Mouse (Mus musculus) ZHBTc4 (cell line): ENCODE measurements around the gene Gnb3.
A peak's percentile ranks its signal among the peaks of the same experiment; 100 is the strongest.
"Not testable (repeated sequence)": the region's sequence is repeated elsewhere in the genome, so short reads cannot be mapped to it uniquely, and the experiment has no call there.

Source experiments
- DNase-seq: peaks from one replicate; pipeline ENCODE4 v3.0.0-alpha.2; 2011; ENCODE audit warnings: low read depth, low spot score

The Gnb3 gene

DNA sequence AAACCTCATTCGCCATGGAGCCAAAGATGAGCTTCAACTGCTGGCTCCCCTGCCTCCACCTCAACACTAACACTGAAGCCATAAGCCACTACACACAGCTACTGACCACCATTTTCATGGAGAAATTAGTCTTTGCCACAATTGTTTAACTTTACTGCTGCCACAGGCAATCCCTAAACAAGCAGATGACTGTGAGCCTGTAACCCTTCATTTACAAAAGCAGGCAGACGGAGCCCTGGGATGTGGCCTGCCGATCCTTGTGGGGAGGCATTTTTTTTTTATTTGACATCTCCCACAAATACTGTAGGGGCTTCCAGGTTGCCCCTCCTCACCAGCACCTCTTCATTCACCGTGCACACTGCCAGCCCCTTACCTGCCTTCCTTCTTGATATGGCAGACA, 23.5 kb downstream of the Gnb3 start:
- DNase-seq = no peak

DNA sequence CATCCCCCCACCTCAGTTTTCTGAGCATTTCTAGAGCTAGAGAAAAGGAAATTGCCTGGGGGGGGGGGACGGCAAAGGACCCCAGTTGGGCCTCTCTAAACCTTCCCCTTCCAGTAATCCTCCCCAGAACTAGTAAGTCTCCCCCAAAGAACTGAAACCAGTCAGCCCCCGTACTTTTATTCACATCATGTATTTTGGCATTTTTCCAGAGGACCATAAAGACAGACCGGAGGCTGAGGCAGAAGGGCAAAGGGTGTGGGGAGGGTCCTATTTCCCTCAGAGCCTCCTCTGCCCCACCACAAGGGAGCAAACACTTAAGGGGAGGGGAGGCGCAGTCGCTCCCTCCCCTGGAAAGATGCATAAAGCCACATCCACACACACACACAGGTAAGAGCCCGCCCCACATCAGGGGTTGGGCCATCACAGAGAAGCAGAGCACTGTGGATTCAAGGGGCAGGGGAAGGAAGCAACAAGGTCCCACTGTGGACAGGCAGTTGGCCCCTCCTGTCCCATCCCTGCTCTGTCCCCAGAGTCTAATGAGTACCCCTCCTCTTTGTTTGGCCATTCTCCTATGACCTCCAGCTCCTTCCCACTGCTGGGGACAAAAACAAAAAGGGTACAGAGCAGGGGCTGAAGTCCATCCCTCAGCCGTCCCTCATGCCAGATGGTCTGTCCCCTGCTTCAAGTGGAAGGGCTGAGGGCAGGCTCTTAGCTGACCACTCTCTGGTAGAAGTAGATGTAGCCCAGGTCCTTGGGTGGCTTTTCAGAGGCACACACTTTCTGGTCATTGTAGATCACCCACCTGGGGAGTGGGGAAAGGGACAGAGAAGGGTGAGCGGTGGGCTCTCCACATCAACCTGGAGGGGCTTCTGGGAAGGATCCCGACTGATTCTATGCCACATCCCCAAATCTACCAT, 25.0 kb downstream of the Gnb3 start:
- no peak for DNase-seq

GRCm38 (mm10) chr6:124814448-124814847, 25.6 kb downstream of the Gnb3 start:
- DNase-seq = peak; percentile 24

DNA sequence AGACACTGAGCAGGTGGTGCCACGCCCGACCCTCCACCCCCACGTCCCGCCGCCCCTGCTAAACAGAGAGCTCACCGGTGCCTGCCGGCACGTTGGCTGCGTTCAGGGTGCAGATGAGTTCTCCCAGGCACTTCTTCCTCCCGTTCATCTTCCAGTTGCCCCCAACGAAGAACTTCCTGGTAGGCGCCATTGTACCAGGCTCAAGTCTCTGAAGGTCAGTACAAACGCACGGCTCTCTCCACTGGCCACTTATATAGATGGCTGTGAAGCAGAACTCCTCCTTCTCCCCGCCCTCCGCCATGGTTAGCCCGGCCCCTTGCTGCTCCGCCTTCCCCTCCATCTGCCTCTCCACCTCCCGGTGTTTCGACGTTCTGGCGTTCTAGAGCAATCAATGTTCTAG, 26.1 kb downstream of the Gnb3 start, which contains the start of gene Tpi1:
Gene Tpi1, minus strand, starts transcription at position 364 of the 400 bp plus-strand sequence.
- DNase-seq = peak; percentile 93

GRCm38 (mm10) chr6:124813496-124813895, 26.6 kb downstream of the Gnb3 start:
- DNase-seq = peak; percentile 76

GRCm38 (mm10) chr6:124812848-124813247, 27.2 kb downstream of the Gnb3 start:
- DNase-seq = no peak

DNA sequence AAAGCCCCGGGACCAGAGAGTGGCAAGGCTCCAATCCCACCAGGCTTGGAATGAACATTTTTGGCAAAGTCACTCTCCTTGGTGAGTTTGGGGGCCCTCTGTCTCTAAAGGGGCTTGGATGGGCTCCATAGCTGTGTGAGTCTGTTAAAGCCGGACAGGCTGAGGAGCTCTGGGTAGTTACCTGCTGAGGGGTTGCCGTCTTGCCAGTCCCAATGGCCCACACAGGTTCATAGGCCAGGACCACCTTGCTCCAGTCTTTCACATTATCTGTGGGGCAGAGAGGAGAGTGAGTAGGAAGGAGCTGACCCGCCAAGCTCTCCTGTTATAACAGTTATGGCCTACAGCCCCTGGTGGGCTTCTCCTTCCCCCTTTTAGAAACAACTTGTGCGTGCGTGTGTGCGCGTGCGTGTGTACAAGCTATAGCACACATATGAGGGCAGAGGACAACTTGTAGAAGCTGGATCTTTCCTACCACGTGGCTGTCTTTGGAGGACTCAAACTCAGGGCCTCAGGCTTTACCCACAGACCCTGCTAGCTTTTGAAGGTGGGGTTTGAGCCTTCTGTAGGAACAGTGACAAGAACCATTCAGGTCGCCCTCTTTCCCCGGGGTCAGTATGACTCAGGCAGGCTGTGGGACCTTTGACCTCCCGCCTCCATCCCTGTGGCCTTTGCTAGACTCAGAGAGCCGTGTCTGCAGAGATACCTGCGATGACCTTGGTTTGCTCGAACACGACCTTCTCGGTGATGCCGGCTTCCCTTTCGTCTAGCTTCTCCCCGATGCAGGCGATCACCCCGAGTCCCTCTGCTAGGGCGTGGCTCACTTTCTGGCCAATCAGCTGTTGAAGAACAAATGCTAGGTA, 28.1 kb downstream of the Gnb3 start:
- DNase-seq = peak; percentile 21

DNA sequence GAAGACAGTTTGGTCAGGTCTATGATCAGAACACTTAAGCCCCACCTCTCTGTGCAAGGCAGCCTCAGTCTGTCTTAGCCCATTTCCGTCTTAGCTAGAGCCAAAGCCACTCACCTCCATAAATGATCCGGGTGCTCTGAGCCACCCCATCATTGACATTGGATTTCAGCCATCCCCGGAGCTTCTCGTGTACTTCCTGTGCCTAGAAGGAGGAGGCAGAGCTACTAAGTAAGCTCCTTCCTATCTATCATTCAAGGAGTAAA, 28.7 kb downstream of the Gnb3 start:
- no peak for DNase-seq

DNA sequence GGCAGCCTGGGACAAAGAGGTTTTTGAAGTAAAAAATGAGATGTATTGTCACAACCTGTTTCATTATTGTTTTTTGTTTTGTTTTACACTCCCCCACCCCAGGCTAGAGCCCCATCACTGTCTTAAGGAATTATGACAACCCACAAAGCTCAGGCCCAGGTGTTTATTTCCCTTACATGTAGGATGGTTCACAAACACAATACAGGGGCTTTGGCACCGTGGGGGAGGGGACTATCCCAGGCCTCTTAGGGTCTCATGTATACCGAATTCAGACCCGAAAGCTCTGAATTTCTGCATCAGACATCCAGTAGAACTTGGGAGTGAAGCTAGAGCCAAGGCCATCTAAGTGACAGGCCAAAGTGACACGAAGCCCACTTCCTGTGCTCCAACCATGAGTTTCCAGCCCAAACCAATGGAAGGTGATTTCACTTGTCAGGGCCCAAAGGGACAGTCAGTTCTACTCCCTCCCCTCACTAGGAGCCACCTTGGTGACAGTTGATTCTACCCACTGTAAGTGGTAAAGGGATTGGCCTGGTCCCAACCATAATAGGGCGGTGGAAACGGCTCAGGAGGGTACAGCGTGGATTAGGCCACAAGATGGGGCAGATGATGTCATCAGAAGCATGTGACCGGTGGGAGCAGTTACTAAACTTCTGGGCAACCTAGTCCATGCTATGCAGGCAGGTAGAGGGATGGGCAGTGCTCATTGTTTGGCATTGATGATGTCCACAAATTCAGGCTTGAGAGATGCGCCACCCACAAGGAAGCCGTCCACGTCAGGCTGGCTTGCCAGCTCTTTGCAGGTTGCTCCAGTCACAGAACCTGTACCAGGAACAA, 29.3 kb downstream of the Gnb3 start:
- not testable (repeated sequence) for DNase-seq

DNA sequence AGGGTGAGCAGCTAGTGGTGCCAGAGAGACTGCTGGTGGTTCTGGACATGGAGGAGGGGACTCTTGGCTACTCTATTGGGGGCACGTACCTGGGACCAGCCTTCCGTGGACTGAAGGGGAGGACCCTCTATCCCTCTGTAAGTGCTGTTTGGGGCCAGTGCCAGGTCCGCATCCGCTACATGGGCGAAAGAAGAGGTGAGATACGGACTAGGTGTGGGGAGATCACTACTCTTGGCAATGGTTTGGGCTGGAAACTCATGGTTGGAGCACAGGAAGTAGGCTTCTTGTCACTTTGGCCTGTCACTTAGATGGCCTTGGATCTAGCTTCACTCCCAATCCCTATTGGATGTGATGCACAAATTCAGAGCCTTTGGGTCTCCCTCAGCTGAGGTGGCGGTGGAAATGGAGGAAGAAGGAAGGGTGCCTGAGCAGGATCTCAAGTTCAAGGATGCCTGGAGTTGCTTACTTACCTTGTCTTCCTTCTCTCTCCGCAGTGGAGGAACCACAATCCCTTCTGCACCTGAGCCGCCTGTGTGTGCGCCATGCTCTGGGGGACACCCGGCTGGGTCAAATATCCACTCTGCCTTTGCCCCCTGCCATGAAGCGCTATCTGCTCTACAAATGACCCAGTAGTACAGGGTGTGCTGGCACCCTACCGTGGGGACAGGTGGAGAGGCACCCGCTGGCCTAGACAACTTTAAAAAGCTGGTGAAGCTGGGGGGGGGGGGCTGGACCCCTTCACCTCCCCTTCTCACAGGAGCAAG, 30.1 kb downstream of the Gnb3 start:
- peak; percentile 16 for DNase-seq

GRCm38 (mm10) chr6:124809052-124809774, 30.9 kb downstream of the Gnb3 start:
- DNase-seq = peak; percentile 48

- peak; percentile 69 for DNase-seq
Observed at GRCm38 (mm10) chr6:124808358-124809012, 31.6 kb downstream of the Gnb3 start, which contains the start of gene Spsb2. Gene Spsb2, plus strand, starts transcription at chr6:124808661.

DNA sequence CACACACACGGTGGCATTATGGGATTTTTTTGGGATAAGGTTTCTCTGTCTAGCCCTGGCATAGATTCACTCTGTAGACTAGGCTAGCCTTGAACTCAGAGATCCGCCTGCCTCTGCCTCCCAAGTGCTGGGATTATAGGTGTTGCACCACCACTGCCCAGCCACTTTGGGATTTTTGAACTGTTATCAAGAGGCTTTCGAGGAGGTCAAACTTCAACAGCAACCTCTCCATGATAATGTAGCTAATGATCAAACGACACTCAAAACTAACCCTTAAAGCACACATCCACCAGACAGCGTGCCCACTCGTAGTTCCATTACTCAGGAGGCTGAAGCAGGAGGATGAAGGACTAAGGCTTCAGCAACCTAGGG, 32.1 kb downstream of the Gnb3 start:
- no peak for DNase-seq

DNA sequence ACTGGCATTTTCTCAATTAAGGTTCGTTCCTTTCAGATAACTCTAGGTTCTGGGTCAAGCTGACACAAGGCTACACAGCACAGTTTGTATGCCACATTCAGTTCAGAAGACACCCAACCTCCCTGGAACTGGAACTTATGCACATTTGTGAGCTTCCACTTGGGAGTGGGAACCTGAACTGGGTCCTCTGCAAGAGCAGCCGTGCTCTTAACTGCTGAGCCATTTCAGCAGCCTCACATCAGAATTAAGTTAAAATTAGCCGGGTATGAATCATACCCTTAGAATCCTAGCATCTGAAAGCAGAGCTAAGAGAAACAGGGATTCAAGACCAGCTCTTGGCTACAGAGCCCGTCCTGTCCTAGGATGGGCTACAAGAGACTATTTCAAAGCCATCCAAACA, 32.7 kb downstream of the Gnb3 start:
- DNase-seq = no peak

DNA sequence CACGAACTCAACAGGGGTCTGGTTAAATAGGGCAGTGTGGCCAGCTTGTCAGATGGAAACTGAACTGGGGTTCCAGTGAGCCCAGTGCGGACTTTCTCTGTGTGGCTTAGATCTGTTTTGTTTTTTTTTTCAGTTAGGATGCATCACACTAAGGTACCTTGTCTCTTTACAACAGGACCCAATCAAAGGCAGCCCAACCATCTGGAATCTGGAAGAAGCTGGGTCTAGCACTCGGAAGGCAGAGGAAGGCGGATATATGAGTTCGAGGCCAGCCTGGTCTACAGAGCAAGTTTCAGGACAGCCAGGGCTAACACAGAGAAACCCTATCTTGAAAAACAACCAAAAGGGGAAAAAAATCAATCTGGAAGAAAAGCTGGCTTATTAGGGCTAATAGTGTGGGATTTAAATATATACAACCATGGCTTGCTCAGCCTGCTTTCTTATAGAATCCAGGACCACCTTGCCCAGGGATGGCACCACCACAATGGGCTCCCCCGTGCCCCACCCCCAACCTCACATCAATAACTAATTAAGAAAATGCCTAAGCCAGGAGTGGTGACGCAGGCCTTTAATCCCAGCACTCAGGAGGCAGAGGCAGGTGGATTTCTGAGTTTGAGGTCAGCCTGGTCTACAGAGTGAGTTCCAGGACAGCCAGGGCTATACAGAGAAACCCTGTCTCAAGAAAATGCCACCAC, 33.5 kb downstream of the Gnb3 start:
- DNase-seq = no peak

- peak; percentile 98 for DNase-seq
Observed at GRCm38 (mm10) chr6:124805341-124806321, 34.4 kb downstream of the Gnb3 start.

DNA sequence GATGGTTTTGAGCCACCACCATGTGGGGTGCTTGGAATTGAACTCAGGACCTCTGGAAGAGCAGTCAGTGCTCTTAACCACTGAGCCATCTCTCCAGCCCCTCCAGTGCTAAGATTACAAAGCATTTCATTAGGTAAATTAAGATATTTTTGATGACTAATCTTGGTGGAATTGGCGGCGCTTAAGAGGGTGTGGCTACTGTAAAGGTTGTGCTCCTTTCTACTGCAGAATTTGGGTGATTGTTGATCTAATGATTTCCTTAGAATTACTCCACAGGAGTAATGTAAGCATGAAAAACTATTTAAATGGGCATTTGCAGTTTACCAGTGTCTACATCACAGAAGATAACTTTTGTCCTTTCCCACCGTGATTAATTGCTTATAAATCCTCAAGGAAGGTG, 35.7 kb downstream of the Gnb3 start:
- peak; percentile 56 for DNase-seq

DNA sequence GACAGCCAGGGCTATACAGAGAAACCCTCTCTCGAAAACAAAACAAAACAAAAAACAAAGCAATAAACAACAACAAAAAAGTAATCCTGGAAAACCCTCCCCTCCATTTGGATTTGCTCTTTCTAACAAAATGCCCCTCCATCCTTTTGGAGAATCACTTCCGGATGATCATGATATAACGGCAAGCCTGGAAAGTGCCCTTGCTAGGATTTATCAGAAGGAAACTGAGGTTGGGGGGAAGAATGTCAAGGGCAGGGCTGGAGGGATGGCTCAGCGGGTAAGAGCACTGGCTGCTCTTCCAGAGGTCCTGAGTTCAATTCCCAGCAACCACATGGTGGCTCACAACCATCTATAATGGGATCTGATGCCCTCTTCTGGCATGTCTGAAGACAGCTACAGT, 36.4 kb downstream of the Gnb3 start:
- DNase-seq = not testable (repeated sequence)
